Mouse (Mus musculus): ENCODE data around the gene Ep400.
"Not testable (repeated sequence)": the region's sequence is repeated elsewhere in the genome, so short reads cannot be mapped to it uniquely, and the experiment has no call there.

Gene Ep400

GRCm38 (mm10) chr5:110779998-110780760 lies 9.7 kb upstream of the Ep400 start, which contains the start of gene Pus1:
TSS of gene Pus1 (minus strand) at chr5:110780659.
- peak; percentile 92 to 95 for DNase-seq (ENCODE audit: low spot score in 2 of 2)

GRCm38 (mm10) chr5:110779276-110779997 lies 8.9 kb upstream of the Ep400 start:
- DNase-seq (ENCODE audit: low spot score in 2 of 2): no peak

- no peak for DNase-seq (ENCODE audit: low spot score in 2 of 2)
Observed at GRCm38 (mm10) chr5:110778263-110778662, 7.7 kb upstream of the Ep400 start.

GRCm38 (mm10) chr5:110776141-110776540 lies 5.6 kb upstream of the Ep400 start:
- no peak for DNase-seq (ENCODE audit: low spot score in 2 of 2)

GRCm38 (mm10) chr5:110774511-110774910 lies 4.0 kb upstream of the Ep400 start:
- DNase-seq (ENCODE audit: low spot score in 2 of 2): no peak

GRCm38 (mm10) chr5:110772945-110773344 lies 2.4 kb upstream of the Ep400 start:
- DNase-seq (ENCODE audit: low spot score in 2 of 2): not testable (repeated sequence)

GRCm38 (mm10) chr5:110770031-110770445 lies 479 bp downstream of the Ep400 start:
- no peak for DNase-seq (ENCODE audit: low spot score in 2 of 2)

GRCm38 (mm10) chr5:110769272-110769671 lies 1.2 kb downstream of the Ep400 start:
- no peak for DNase-seq (ENCODE audit: low spot score in 2 of 2)

GRCm38 (mm10) chr5:110763890-110764289 lies 6.6 kb downstream of the Ep400 start:
- no peak for DNase-seq (ENCODE audit: low spot score in 2 of 2)

GRCm38 (mm10) chr5:110745021-110745420 lies 25.5 kb downstream of the Ep400 start:
- DNase-seq (ENCODE audit: low spot score in 2 of 2): no peak

GRCm38 (mm10) chr5:110739496-110740275 lies 30.8 kb downstream of the Ep400 start:
- no peak for DNase-seq (ENCODE audit: low spot score in 2 of 2)

GRCm38 (mm10) chr5:110735606-110736005 lies 34.9 kb downstream of the Ep400 start:
- no peak for DNase-seq (ENCODE audit: low spot score in 2 of 2)

GRCm38 (mm10) chr5:110733231-110733823 lies 37.2 kb downstream of the Ep400 start:
- DNase-seq (ENCODE audit: low spot score in 2 of 2): no peak

GRCm38 (mm10) chr5:110731227-110731626 lies 39.3 kb downstream of the Ep400 start:
- DNase-seq (ENCODE audit: low spot score in 2 of 2): no peak

GRCm38 (mm10) chr5:110727850-110728249 lies 42.7 kb downstream of the Ep400 start:
- DNase-seq (ENCODE audit: low spot score in 2 of 2): no peak

- no peak for DNase-seq (ENCODE audit: low spot score in 2 of 2)
Observed at GRCm38 (mm10) chr5:110723543-110723942, 47.0 kb downstream of the Ep400 start.

GRCm38 (mm10) chr5:110721463-110721862 lies 49.1 kb downstream of the Ep400 start:
- DNase-seq (ENCODE audit: low spot score in 2 of 2): not testable (repeated sequence)

- no peak for DNase-seq (ENCODE audit: low spot score in 2 of 2)
Observed at GRCm38 (mm10) chr5:110711455-110711854, 59.1 kb downstream of the Ep400 start.

- DNase-seq (ENCODE audit: low spot score in 2 of 2): no peak
Observed at GRCm38 (mm10) chr5:110709256-110709655, 61.3 kb downstream of the Ep400 start.

GRCm38 (mm10) chr5:110704004-110704403 lies 66.5 kb downstream of the Ep400 start:
- no peak for DNase-seq (ENCODE audit: low spot score in 2 of 2)

- no peak for DNase-seq (ENCODE audit: low spot score in 2 of 2)
Observed at GRCm38 (mm10) chr5:110698617-110699016, 71.9 kb downstream of the Ep400 start.

GRCm38 (mm10) chr5:110682041-110682440 lies 88.5 kb downstream of the Ep400 start:
- no peak for DNase-seq (ENCODE audit: low spot score in 2 of 2)

Measured in urinary bladder, postnatal 36 days (tissue).